Mouse (Mus musculus) c-Kit-negative CD71-positive TER-119-positive erythroid progenitor cells, embryonic 14.5 days (primary cell): Measurements from ENCODE around the gene Gpr50.

Experiments used
- DNase-seq: peaks from one replicate; pipeline ENCODE4 v3.0.0-alpha.2; 2013; ENCODE audit warnings: low read depth, low spot score

The Gpr50 gene

GRCm38 (mm10) chrX:71663374-71663773, at the start of gene Gpr50:
Gene Gpr50 (plus strand): TSS chrX:71663667.
- no peak for DNase-seq

- no peak for DNase-seq
Measured at GRCm38 (mm10) chrX:71622286-71622685, 41.2 kb upstream of the Gpr50 start.

GRCm38 (mm10) chrX:71623843-71624242, 39.6 kb upstream of the Gpr50 start:
- DNase-seq, result peak; percentile 17

GRCm38 (mm10) chrX:71628306-71628705, 35.2 kb upstream of the Gpr50 start:
- peak; percentile 34 for DNase-seq

GRCm38 (mm10) chrX:71630709-71631108, 32.8 kb upstream of the Gpr50 start:
- no peak for DNase-seq

- DNase-seq, result no peak
Measured at GRCm38 (mm10) chrX:71631130-71631529, 32.3 kb upstream of the Gpr50 start.

GRCm38 (mm10) chrX:71647958-71648357, 15.5 kb upstream of the Gpr50 start:
- peak; percentile 3 for DNase-seq

GRCm38 (mm10) chrX:71648434-71648833, 15.0 kb upstream of the Gpr50 start:
- no peak for DNase-seq

- no peak for DNase-seq
Measured at GRCm38 (mm10) chrX:71648848-71649454, 14.5 kb upstream of the Gpr50 start.

- DNase-seq, result no peak
Measured at GRCm38 (mm10) chrX:71649993-71650392, 13.5 kb upstream of the Gpr50 start.

- no peak for DNase-seq
Measured at GRCm38 (mm10) chrX:71661794-71662193, 1.7 kb upstream of the Gpr50 start.

GRCm38 (mm10) chrX:71663871-71664687, 612 bp downstream of the Gpr50 start:
- DNase-seq, result no peak

- DNase-seq, result no peak
Measured at GRCm38 (mm10) chrX:71664688-71665026, 1.2 kb downstream of the Gpr50 start.

GRCm38 (mm10) chrX:71670254-71670653, 6.8 kb downstream of the Gpr50 start:
- DNase-seq, result no peak

GRCm38 (mm10) chrX:71700817-71701469, 37.5 kb downstream of the Gpr50 start:
- DNase-seq, result no peak
